Mouse (Mus musculus) C3H10T1/2 (cell line): ENCODE measurements around the gene Fam84b. TPM values are rescaled to one million over a fixed set of nuclear protein-coding genes. Genes with fewer than 3 reads are reported as not detected.

Source experiments
- polyA plus RNA-seq, 2 experiments: library from polyadenylated mRNA; unstranded; fragments of >200 nt; fragmentation: generic; extraction: Trizol; gene quantifications; one replicate each; pipeline ENCODE4 v1.2.1; 2012; ENCODE audit warnings: missing spikeins in 2 of 2

Fam84b gene
- polyA plus RNA-seq = 1 to 10 TPM in 1 of 2 experiments, under 1 TPM in 1; 0.18 to 3.0 TPM

DNA sequence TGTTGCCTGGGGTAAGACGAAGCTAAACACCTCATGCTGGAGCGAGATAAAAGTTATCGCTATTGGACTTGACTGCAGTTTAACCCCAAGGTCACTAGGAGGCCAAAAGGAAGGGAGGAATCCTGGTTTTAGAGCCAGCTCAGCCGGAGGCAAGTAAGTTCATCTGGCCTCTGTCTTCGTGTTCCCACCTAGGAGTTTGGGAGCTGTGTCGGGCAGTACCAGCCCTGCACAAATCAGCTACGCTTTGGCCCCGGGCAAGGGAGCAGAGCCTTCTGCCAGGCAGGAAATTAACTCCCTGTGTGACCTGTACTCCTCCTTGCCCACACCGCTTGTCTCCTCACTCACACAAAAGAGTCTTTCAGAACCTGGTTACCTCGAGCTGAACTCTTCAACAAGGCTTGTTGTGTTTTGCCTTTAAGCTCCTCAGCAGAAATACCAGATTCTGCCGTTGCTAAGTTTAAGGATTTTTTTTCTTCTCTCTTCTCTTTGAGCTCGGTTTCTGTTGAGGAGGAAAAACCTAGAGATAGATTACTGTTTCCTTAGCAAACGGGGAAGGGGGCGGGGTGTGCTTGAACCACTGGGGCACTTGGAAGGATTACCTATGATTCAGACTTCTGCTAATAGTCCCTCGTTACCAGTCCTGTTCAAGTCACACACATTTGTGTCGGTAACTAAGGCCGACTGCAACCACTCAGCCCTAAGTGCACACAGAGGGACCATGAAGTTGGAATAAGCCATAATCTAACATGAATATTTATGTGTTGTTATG lies at the start of gene Fam84b:
Gene Fam84b (minus strand): TSS at position 548 of the 769 bp plus-strand sequence.

Other genes with a start within 250 kb of the Fam84b start
- under 1 TPM; 0.01 to 0.05 TPM for gene A1bg, start 69.2 kb upstream of the Fam84b start, polyA plus RNA-seq